Comparison of ENCODE assay signal across 16 mouse cellular contexts in genomic region chr12:52525486-52525885, GRCm38 (mm10).
"Had no signal": no experiment of that assay in that cellular context is flagged by ENCODE, and none has a peak within 500 bp of the region (broad histone marks: within the 10 kb centered on the region; RNA-seq: fewer than 3 reads in every experiment).

No protein-coding gene starts in this region.

- H3K4me3 ChIP-seq: neural tube, embryonic 13.5 days; neural tube, embryonic 15.5 days; stomach, embryonic 15.5 days had no signal

- H3K9ac ChIP-seq: neural tube, embryonic 13.5 days; neural tube, embryonic 15.5 days; stomach, embryonic 15.5 days had no signal

- H3K27me3 ChIP-seq: neural tube, embryonic 13.5 days; neural tube, embryonic 15.5 days; stomach, embryonic 15.5 days had no signal

- H3K36me3 ChIP-seq: neural tube, embryonic 13.5 days; neural tube, embryonic 15.5 days; stomach, embryonic 15.5 days had no signal

- H3K4me2 ChIP-seq: neural tube, embryonic 13.5 days; neural tube, embryonic 15.5 days; stomach, embryonic 15.5 days had no signal

- H3K27ac ChIP-seq: neural tube, embryonic 13.5 days; neural tube, embryonic 15.5 days; stomach, embryonic 15.5 days; stomach, postnatal 0 days had no signal

- DNase-seq: retina, postnatal 1 day; right cerebral cortex, adult 18-20 months; right cerebral cortex, postnatal 14 days; right cerebral cortex, postnatal 25 days; right cerebral cortex, postnatal 4 days; spleen, adult 18-20 months; thymus, adult 18-20 months; thymus, adult 2 months; thymus, postnatal 14 days; thymus, postnatal 25 days; thymus, postnatal 36 days; thymus, postnatal 4 days had no signal

- H3K4me1 ChIP-seq: neural tube, embryonic 13.5 days; neural tube, embryonic 15.5 days; stomach, embryonic 15.5 days had no signal

- H3K9me3 ChIP-seq: neural tube, embryonic 13.5 days; neural tube, embryonic 15.5 days; stomach, embryonic 15.5 days had no signal
